Mouse (Mus musculus) stomach, postnatal 0 days (tissue): ENCODE results near the gene Polr2h. TPM values are rescaled to one million over a fixed set of nuclear protein-coding genes. Genes with fewer than 3 reads are reported as not detected.

Experiments used
- ATAC-seq: fragments of 200-750 bp; cut with Nextera tagmentation; 2 replicates; pipeline ENCODE4 v1.8.0; 2017; ENCODE audit not compliant: low FRiP score, low TSS enrichment
- DNase-seq: peaks from one replicate; pipeline ENCODE4 v3.0.0-alpha.2; 2016; ENCODE audit warnings: low spot score
- H3K27ac ChIP-seq: fragments of 300-500 bp; sonication (generic); replicated peaks from 2 replicates; pipeline ENCODE4 v1.5.1; 2014; ENCODE audit warnings: mild to moderate bottlenecking, control low read depth
- H3K27me3 ChIP-seq: fragments of 300-500 bp; sonication (generic); 2 replicates; pipeline ENCODE4 v1.6.1; 2014; ENCODE audit warnings: low read length; ENCODE audit not compliant: control insufficient read depth, insufficient read depth
- H3K36me3 ChIP-seq: fragments of 300-500 bp; sonication (generic); 2 replicates; pipeline ENCODE4 v1.6.1; 2014; ENCODE audit warnings: low read length, mixed read lengths; ENCODE audit not compliant: control insufficient read depth, insufficient read depth
- H3K4me1 ChIP-seq: fragments of 300-500 bp; sonication (generic); replicated peaks from 2 replicates; pipeline ENCODE4 v1.6.1; 2014; ENCODE audit warnings: antibody characterized with exemption; ENCODE audit not compliant: control insufficient read depth, insufficient read depth
- H3K4me2 ChIP-seq: fragments of 300-500 bp; sonication (generic); replicated peaks from 2 replicates; pipeline ENCODE4 v1.6.1; 2014; ENCODE audit warnings: low read depth, mild to moderate bottlenecking, control low read depth, moderate library complexity
- H3K4me3 ChIP-seq: fragments of 300-500 bp; sonication (generic); 2 replicates; pipeline ENCODE4 v1.5.1; 2014; ENCODE audit warnings: low read depth, low read length, control low read depth
- H3K9ac ChIP-seq: fragments of 300-500 bp; sonication (generic); 2 replicates; pipeline ENCODE4 v1.6.1; 2014; ENCODE audit warnings: mild to moderate bottlenecking, low read length, control low read depth, mixed read lengths
- H3K9me3 ChIP-seq: fragments of 300-500 bp; sonication (generic); 2 replicates; pipeline ENCODE4 v1.6.1; 2016; ENCODE audit warnings: low read length; ENCODE audit not compliant: control insufficient read depth
- CTCF ChIP-seq: IDR thresholded peaks from 2 replicates; pipeline ENCODE4 v1.5.1; 2016; ENCODE audit warnings: antibody characterized with exemption, low read depth, mild to moderate bottlenecking, moderate library complexity
- EP300 ChIP-seq: optimal IDR thresholded peaks from 2 replicates; pipeline ENCODE3; 2016; ENCODE audit warnings: antibody characterized with exemption
- WGBS: fragments of 180-500 bp; shearing (Covaris S2); extraction: QIAGEN DNeasy Blood & Tissue Kit; methylation state at CpG from one replicate; pipeline ENCODE4 v1.1.7; 2014; 5-methylcytosine and 5-hydroxymethylcytosine counted together
- polyA plus RNA-seq: library from polyadenylated mRNA; unstranded; fragments of >200 nt; fragmentation: Nextera tagmentation; extraction: Ambion mirVana; gene quantifications from 2 replicates; pipeline ENCODE4 v1.2.1, GENCODE M21; 2015

The Polr2h gene
- polyA plus RNA-seq, 1 experiment from 2014 or later, result 60.4 TPM

GRCm38 (mm10) chr16:20677974-20678675 lies 39.3 kb upstream of the Polr2h start:
- peak overlapping the region; percentile 78 for H3K27ac ChIP-seq
- 55% methylated on average over 10 of the region's 10 CpGs for WGBS
- peaks cover 52% of the 10 kb centered on the region for H3K36me3 ChIP-seq
- TF ChIP-seq EP300 (no peak), CTCF (no peak)
- H3K9ac ChIP-seq, result peak overlapping the region; percentile 23; the same call in 1 of the 2 replicates
- peaks cover 3% of the 10 kb centered on the region; the same call in 1 of the 2 replicates for H3K4me1 ChIP-seq
- no peaks in the 10 kb centered on the region for H3K27me3 ChIP-seq
- ATAC-seq, result peak; percentile 87
- no peaks in the 10 kb centered on the region for H3K9me3 ChIP-seq
- DNase-seq, result peak; percentile 94
- peak overlapping the region; percentile 31; the same call in 1 of the 2 replicates for H3K4me2 ChIP-seq
- peak overlapping the region; percentile 4; the same call in 1 of the 2 replicates for H3K4me3 ChIP-seq

- 90% methylated on average over 3 of the region's 3 CpGs for WGBS
- no peak for TF ChIP-seq EP300
- TF ChIP-seq CTCF, result no peak
- no peaks in the 10 kb centered on the region; the same call in 1 of the 2 replicates for H3K4me1 ChIP-seq
- H3K4me3 ChIP-seq, result no peak overlapping the region
- no peaks in the 10 kb centered on the region for H3K27me3 ChIP-seq
- H3K9me3 ChIP-seq, result no peaks in the 10 kb centered on the region
- no peak for DNase-seq
- no peak overlapping the region for H3K27ac ChIP-seq
- no peak for ATAC-seq
- H3K36me3 ChIP-seq, result peaks cover 34% of the 10 kb centered on the region
- H3K9ac ChIP-seq, result no peak overlapping the region
- H3K4me2 ChIP-seq, result no peak overlapping the region
Measured at GRCm38 (mm10) chr16:20690774-20691173, 26.7 kb upstream of the Polr2h start.

DNA sequence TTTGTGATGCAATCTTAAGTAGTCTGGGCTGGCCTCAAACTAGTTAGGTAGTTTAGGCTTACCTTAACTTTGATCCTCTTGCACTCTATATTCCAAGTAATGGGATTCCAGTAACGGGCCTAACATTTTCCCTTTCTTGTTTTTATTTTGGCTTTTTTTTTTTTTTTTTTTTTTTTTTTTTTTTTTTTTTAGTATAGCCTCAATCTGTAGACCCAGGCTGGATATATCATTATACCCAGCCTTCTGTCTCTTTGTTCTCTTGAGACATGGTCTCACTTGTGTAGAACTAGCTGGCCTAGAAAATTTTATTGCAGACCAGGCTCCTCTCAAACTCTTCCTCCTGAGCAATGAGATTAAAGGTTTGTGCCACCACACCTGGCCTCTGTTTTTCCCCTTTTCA lies 25.8 kb upstream of the Polr2h start:
- Histone ChIP-seq H3K27me3 (no peaks in the 10 kb centered on the region), H3K4me1 (no peaks in the 10 kb centered on the region; the same call in 1 of the 2 replicates), H3K4me3 (no peak overlapping the region), H3K27ac (no peak overlapping the region), H3K9ac (no peak overlapping the region), H3K9me3 (no peaks in the 10 kb centered on the region), H3K36me3 (peaks cover 26% of the 10 kb centered on the region), H3K4me2 (no peak overlapping the region)
- no peak for ATAC-seq
- TF ChIP-seq EP300, result no peak
- WGBS, result 52% methylated on average over 1 of the region's 1 CpGs
- DNase-seq, result no peak

- Histone ChIP-seq H3K27ac (no peak overlapping the region), H3K4me1 (no peaks in the 10 kb centered on the region; the same call in 1 of the 2 replicates), H3K4me2 (peak overlapping the region; percentile 90; the same call in 1 of the 2 replicates), H3K9me3 (no peaks in the 10 kb centered on the region), H3K9ac (no peak overlapping the region), H3K36me3 (peaks cover 21% of the 10 kb centered on the region), H3K27me3 (no peaks in the 10 kb centered on the region), H3K4me3 (no peak overlapping the region)
- ATAC-seq, result no peak
- 48% methylated on average over 16 of the region's 16 CpGs for WGBS
- no peak for TF ChIP-seq EP300
- no peak for TF ChIP-seq CTCF
- no peak for DNase-seq
Measured at GRCm38 (mm10) chr16:20692241-20692965, 25.1 kb upstream of the Polr2h start.

DNA sequence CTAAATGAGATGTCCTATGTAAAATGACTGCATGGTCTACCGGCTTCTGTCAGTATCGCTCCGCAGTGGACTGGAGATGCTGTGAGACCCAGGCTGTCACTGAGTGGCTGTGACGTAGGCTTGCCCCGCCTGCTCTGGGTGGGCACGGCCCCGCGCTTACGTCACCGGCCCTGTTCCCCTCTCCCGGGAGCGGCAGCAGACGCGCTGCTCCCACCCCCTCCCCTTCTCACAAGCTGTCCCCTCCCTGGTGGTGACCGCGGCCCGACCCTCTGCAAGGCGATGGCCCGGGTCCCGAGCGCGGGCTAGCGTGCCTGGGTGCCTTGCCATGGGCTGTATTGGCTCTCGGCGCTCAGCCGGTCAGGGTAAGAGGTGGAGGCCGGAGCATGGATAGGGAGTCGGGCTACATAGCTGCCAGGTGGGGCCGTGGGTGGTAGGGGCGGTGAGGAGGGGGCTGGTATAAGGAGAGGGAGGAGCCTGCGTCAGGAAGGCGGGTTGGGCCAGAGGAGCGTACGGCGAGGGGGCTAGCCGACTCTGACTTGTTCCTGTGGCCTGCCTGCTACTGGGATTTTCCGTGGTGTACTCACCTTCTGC lies 24.3 kb upstream of the Polr2h start, which contains the start of gene Fam131a:
TSS of gene Fam131a (plus strand) at position 131 of the 591 bp plus-strand sequence.
- H3K36me3 ChIP-seq, result peaks cover 17% of the 10 kb centered on the region
- DNase-seq (peak; percentile 88), ATAC-seq (peak; percentile 88)
- peak within 1 kb of the TSS; percentile 78 for H3K27ac ChIP-seq
- no peaks in the 10 kb centered on the region for H3K27me3 ChIP-seq
- H3K4me2 ChIP-seq, result peak within 1 kb of the TSS; percentile 90
- no peaks in the 10 kb centered on the region; the same call in 1 of the 2 replicates for H3K4me1 ChIP-seq
- no peaks in the 10 kb centered on the region for H3K9me3 ChIP-seq
- H3K9ac ChIP-seq, result peak within 1 kb of the TSS; percentile 69
- no peak; the same call in 1 of the 2 replicates for TF ChIP-seq CTCF
- no peak for TF ChIP-seq EP300
- WGBS, result 1% methylated on average over 35 of the region's 37 CpGs
- peak within 1 kb of the TSS; percentile 65 for H3K4me3 ChIP-seq
